Mouse (Mus musculus) right cerebral cortex, adult 2 months (tissue): Measurements from ENCODE around the gene Lfng.
A peak's percentile ranks its signal among the peaks of the same experiment; 100 is the strongest.

Experiments used
- DNase-seq, 2 experiments: peaks; one replicate each; pipeline ENCODE4 v3.0.0; 2021 to 2022; ENCODE audit warnings: low spot score in 2 of 2

The Lfng gene

GRCm38 (mm10) chr5:140607001-140607835 lies at the start of gene Lfng:
Lfng (plus strand) TSS chr5:140607320.
- peak; percentile 68 to 72 for DNase-seq

- no peak for DNase-seq
These were observed 44.5 kb upstream of the Lfng start for GRCm38 (mm10) chr5:140562601-140563000.

GRCm38 (mm10) chr5:140564896-140565295 lies 42.2 kb upstream of the Lfng start, which contains the start of gene Grifin:
Grifin (minus strand) TSS chr5:140565071.
- no peak for DNase-seq

- no peak for DNase-seq
These were observed 41.7 kb upstream of the Lfng start for GRCm38 (mm10) chr5:140565451-140565850.

DNA sequence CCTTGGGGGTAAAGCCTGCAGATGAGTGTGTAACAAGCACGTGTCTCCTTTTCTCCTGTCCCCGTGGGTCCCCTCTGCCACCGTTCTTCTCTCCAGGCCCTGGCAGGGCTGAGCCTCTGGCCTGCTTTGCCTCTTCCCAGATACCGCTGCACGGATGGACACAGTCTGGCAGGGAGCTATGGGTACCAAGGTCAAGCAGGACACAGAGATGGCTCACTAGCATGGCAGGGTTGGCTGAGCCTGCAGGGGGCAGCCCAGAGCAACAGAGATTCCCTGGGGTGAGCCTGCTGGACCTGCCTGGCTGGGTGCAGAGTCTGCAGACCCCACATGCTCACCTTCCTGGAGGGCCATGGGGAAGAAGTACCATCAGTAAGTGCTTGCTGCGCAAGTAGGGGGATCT lies 41.3 kb upstream of the Lfng start:
- peak in 1 of 2 experiments; percentile 43 for DNase-seq

GRCm38 (mm10) chr5:140566271-140566670 lies 40.8 kb upstream of the Lfng start:
- no peak for DNase-seq

DNA sequence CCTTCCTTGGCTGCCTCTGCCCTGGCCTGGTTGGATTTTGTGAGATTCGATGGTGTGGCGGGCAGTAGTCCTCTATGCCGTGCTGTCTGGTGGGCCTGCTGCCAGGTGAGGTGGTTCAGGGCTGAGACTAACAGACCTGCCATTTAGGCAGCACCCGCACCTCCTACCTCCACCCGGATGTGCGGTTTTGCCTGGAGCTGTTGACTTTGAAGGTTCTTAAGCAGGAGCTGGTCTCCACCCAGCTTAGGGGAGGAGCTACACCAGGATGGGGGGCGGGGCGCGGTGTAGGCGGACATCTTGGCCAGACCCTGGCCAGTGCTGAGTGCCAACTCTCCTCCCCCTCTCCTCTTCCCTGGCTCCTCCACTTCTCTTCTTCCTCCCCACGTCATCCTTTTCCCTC lies 39.8 kb upstream of the Lfng start:
- no peak for DNase-seq

DNA sequence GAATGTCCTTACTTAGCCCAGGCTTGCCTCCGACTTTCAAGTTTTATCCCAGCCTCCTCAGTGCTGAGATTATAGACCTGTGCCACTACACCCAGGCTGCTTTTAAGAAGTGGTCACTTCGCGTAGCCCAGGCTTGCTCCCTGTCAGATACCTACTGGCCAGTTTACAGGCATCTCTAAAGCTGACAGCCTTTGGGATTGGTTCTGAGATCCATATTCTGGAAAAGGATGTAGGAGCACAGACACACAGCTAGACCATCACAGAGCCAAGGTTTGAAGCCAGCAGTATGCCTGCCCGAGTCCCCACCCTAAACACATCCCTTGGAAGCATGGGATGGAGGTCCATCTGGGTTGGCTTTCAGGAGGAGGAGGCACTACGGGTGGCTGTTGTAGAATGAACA lies 39.4 kb upstream of the Lfng start:
- no peak for DNase-seq

- DNase-seq, result peak; percentile 52 to 69
These were observed 38.7 kb upstream of the Lfng start for GRCm38 (mm10) chr5:140568321-140568970.

GRCm38 (mm10) chr5:140569032-140569595 lies 38.0 kb upstream of the Lfng start:
- no peak for DNase-seq

GRCm38 (mm10) chr5:140570223-140570870 lies 36.8 kb upstream of the Lfng start:
- no peak for DNase-seq

- no peak for DNase-seq
These were observed 35.9 kb upstream of the Lfng start for GRCm38 (mm10) chr5:140571201-140571600.

- DNase-seq, result no peak
These were observed 35.4 kb upstream of the Lfng start for GRCm38 (mm10) chr5:140571673-140572072.

DNA sequence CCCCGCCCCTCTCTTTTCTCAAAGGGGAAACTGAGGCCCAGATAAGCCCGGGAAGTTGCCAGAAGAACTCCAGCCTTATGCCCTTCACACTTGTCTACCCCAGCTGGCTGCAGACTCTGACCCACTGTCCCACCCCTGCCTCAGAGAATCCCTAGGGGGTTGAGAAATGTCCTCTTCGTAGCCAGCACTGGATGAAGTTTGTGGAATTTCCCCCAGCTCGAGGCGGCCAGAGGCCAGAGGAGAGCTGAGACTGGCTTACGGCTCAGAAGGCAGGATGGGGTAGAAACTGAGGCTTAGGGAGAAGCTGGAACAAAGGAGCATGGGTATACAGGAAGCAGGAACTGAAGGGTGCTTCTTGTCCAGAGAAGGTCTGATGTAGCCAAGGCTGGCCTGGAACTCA lies 34.5 kb upstream of the Lfng start:
- no peak for DNase-seq

DNA sequence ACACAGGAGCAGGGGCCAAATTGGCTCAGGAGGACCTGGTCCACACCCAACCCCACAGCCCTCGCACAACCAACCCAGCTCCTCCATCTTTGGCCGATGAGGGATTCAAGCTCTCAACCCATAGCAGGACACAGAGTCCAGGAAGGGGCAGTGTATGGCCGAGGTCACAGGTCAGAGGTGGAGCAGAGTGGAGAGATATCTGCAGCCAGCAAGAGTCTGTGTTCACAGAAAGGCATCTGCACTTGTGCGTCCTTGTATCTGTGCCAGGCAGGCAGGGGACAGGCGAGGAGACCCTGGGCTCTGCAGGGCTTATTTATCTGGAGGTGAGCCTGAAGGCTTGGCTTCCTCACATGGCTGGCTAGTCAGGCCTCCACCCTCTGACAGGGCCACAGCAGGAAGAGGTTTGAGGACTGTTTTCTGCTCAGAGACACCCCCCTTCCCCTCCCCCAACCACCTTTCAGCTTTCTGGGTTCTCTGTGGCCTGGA lies 31.7 kb upstream of the Lfng start:
- no peak for DNase-seq

GRCm38 (mm10) chr5:140579221-140579620 lies 27.9 kb upstream of the Lfng start:
- no peak for DNase-seq

- DNase-seq, result no peak
These were observed 27.3 kb upstream of the Lfng start for GRCm38 (mm10) chr5:140579771-140580170.

DNA sequence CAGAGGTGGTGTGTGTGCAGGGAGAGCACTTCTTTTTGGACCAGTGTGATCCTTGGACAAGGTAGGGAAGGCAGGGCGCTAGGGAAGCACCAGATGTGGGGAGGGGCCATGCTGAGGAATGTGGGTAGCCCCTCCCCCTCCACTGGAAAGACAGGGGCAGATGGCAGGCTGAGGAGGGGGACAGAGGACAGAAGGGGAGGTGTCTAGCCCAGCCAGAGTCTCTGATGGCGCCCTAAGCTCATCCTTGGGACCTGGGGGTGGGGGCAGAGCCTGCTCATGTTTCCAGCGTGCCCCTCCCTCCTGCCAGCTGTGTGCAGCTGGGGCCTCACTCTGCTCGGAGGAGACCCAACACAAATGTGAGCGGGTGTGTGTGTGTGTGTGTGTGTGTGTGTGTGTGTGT lies 25.6 kb upstream of the Lfng start:
- no peak for DNase-seq

GRCm38 (mm10) chr5:140582995-140583731 lies 24.0 kb upstream of the Lfng start:
- no peak for DNase-seq

GRCm38 (mm10) chr5:140583732-140584368 lies 23.3 kb upstream of the Lfng start:
- DNase-seq, result no peak
